In genomic region chr5:144222811-144223502, GRCm38 (mm10) we compare ENCODE assay signal across 8 mouse cellular contexts. TPM values are rescaled to one million over a fixed set of nuclear protein-coding genes. Genes with fewer than 3 reads are reported as not detected.
DNase-seq lines count a peak whose midpoint lies in the region; ATAC-seq and TF ChIP-seq lines count a peak whose summit lies in the region.

No protein-coding gene starts in this region.

- H3K79me2 ChIP-seq in myocyte (ENCODE audit: control insufficient read depth, insufficient read depth), result no peaks in the 10 kb centered on the region

- TF ChIP-seq POLR2A in myocyte (IDR thresholded peaks at IDR 0.05; ENCODE audit: insufficient read length, low read depth), result no peak

- peak overlapping the region; percentile 82 for H3K4me2 ChIP-seq in forebrain, postnatal 0 days (ENCODE audit: low read depth)
- peak overlapping the region; percentile 96 for H3K4me2 ChIP-seq in liver, embryonic 12.5 days
- H3K4me2 ChIP-seq in myocyte (ENCODE audit: low read depth), result peak overlapping the region; percentile 71

- peak overlapping the region; percentile 74 for H3K9ac ChIP-seq in forebrain, postnatal 0 days
- peak overlapping the region; percentile 75 for H3K9ac ChIP-seq in liver, embryonic 12.5 days

- peak overlapping the region; percentile 69 for H3ac ChIP-seq in myocyte (ENCODE audit: control insufficient read depth, insufficient read length)

- DNase-seq in layer of hippocampus, adult 11-12 months (ENCODE audit: low spot score), result peak; percentile 36
- no peak for DNase-seq in layer of hippocampus, postnatal 25 days (ENCODE audit: extremely low spot score in 1 of 2, low spot score in 1 of 2)
- peak; percentile 95 for DNase-seq in brain, adult 2 months (ENCODE audit: low read depth, low spot score)
- DNase-seq in forebrain, postnatal 0 days, result no peak
- DNase-seq in right cerebral cortex, adult 2 months (ENCODE audit: low spot score in 2 of 2), result no peak

- no peaks in the 10 kb centered on the region for H3K27me3 ChIP-seq in forebrain, postnatal 0 days (ENCODE audit: insufficient read depth, low read length)
- H3K27me3 ChIP-seq in liver, embryonic 12.5 days (replicated peaks), result no peaks in the 10 kb centered on the region; the same call in 1 of the 2 replicates
- no peaks in the 10 kb centered on the region for H3K27me3 ChIP-seq in myocyte (ENCODE audit: control insufficient read depth, insufficient read depth, insufficient read length)

- ATAC-seq in forebrain, postnatal 0 days, result peak; percentile 79
- peak; percentile 42 for ATAC-seq in inflammation-experienced regulatory T-cells, adult 6 months
- ATAC-seq in liver, embryonic 12.5 days, result no peak

- WGBS in forebrain, postnatal 0 days, result 3% methylated on average over 25 of the region's 25 CpGs
- WGBS in liver, embryonic 12.5 days (ENCODE audit: insufficient replicate concordance), result 3% methylated on average over 25 of the region's 25 CpGs

- H3K4me1 ChIP-seq in forebrain, postnatal 0 days (ENCODE audit: insufficient read depth), result peaks cover 3% of the 10 kb centered on the region; the same call in 1 of the 2 replicates
- peaks cover 39% of the 10 kb centered on the region for H3K4me1 ChIP-seq in liver, embryonic 12.5 days

- TF ChIP-seq CTCF in forebrain, postnatal 0 days (IDR thresholded peaks at IDR 0.05; ENCODE audit: low read depth), result no peak

- peak overlapping the region; percentile 80 for H3K27ac ChIP-seq in forebrain, postnatal 0 days (ENCODE audit: low read depth, low read length)
- H3K27ac ChIP-seq in liver, embryonic 12.5 days, result peak overlapping the region; percentile 38; the same call in 1 of the 2 replicates

- peak overlapping the region; percentile 89 for H3K4me3 ChIP-seq in forebrain, postnatal 0 days (ENCODE audit: low read depth, low read length)
- peak overlapping the region; percentile 71 for H3K4me3 ChIP-seq in liver, embryonic 12.5 days
- peak overlapping the region; percentile 66 for H3K4me3 ChIP-seq in myocyte

- no peaks in the 10 kb centered on the region for H3K9me3 ChIP-seq in forebrain, postnatal 0 days (ENCODE audit: low read length)
- no peaks in the 10 kb centered on the region for H3K9me3 ChIP-seq in liver, embryonic 12.5 days (replicated peaks)

- H3K36me3 ChIP-seq in forebrain, postnatal 0 days (ENCODE audit: insufficient read depth), result no peaks in the 10 kb centered on the region; the same call in 1 of the 2 replicates
- no peaks in the 10 kb centered on the region for H3K36me3 ChIP-seq in liver, embryonic 12.5 days
- H3K36me3 ChIP-seq in myocyte (ENCODE audit: control insufficient read depth, insufficient read depth), result no peaks in the 10 kb centered on the region

TF ChIP-seq in myocyte, 11 proteins besides CTCF, POLR2A, EP300 and RAD21:
- TF ChIP-seq MYOD1 (IDR thresholded peaks at IDR 0.05; ENCODE audit: control insufficient read depth in 1 of 3, insufficient read length in 2 of 3, low read depth in 2 of 3) (peak in 2 of 3 experiments; percentile 36 to 55), MYOG (IDR thresholded peaks at IDR 0.05; ENCODE audit: control insufficient read depth in 1 of 3, insufficient read depth in 1 of 3, insufficient read length in 2 of 3, low read depth in 2 of 3) (peak in 1 of 3 experiments; percentile 55), E2F4 (IDR thresholded peaks at IDR 0.05; ENCODE audit: insufficient read depth) (no peak), CEBPB (IDR thresholded peaks at IDR 0.05; ENCODE audit: insufficient read depth, poor library complexity, severe bottlenecking) (no peak)

RNA-seq across cellular contexts. Expression of gene Tecpr1, which starts 0.5 kb away (rescaled TPM):
- 100 to 1,000 TPM in 1 of 2 experiments, 10 to 100 TPM in 1; 92.5 to 109 TPM for total RNA-seq in layer of hippocampus, postnatal 25 days (2021)
- total RNA-seq in forebrain, postnatal 0 days (2014; rRNA removed), result 55.9 and 57.7 TPM in 2 replicates
- polyA plus RNA-seq in forebrain, postnatal 0 days (2015; fragmentation: Nextera tagmentation; extraction: Ambion mirVana), result 25.5 and 32.7 TPM in 2 replicates
- polyA plus RNA-seq in inflammation-experienced regulatory T-cells, adult 6 months (2017; shearing (Covaris generic)), result 10 to 100 TPM; 74.3 to 93.5 (median 81.1) TPM
- polyA plus RNA-seq in liver, embryonic 12.5 days (2016; fragmentation: Nextera tagmentation; extraction: Ambion mirVana), result 4.8 TPM in 2 replicates
- polyA plus RNA-seq in myocyte (2012; fragmentation: generic; extraction: Trizol), result 19.2 TPM

RNA-seq across cellular contexts. Expression of gene Bri3, which starts 21.3 kb away (rescaled TPM):
- 10 to 100 TPM; 69.3 to 70.2 TPM for total RNA-seq in layer of hippocampus, postnatal 25 days (2021)
- 17.6 and 26.5 TPM in 2 replicates for total RNA-seq in forebrain, postnatal 0 days (2014; rRNA removed)
- 138 and 151 TPM in 2 replicates for polyA plus RNA-seq in forebrain, postnatal 0 days (2015; fragmentation: Nextera tagmentation; extraction: Ambion mirVana)
- polyA plus RNA-seq in inflammation-experienced regulatory T-cells, adult 6 months (2017; shearing (Covaris generic)), result 1 to 10 TPM; 2.0 to 5.2 (median 3.2) TPM
- polyA plus RNA-seq in liver, embryonic 12.5 days (2016; fragmentation: Nextera tagmentation; extraction: Ambion mirVana), result 37.7 and 40.3 TPM in 2 replicates
- 153 TPM for polyA plus RNA-seq in myocyte (2012; fragmentation: generic; extraction: Trizol)

RNA-seq across cellular contexts. Expression of gene Bhlha15, which starts 32.9 kb away (rescaled TPM):
- total RNA-seq in layer of hippocampus, postnatal 25 days (2021), result under 1 TPM; 0.17 to 0.26 TPM
- 0.77 TPM in 1 of 2 replicates, not detected in the other for total RNA-seq in forebrain, postnatal 0 days (2014; rRNA removed)
- polyA plus RNA-seq in forebrain, postnatal 0 days (2015; fragmentation: Nextera tagmentation; extraction: Ambion mirVana), result 0.11 TPM in 1 of 2 replicates, not detected in the other
- polyA plus RNA-seq in inflammation-experienced regulatory T-cells, adult 6 months (2017; shearing (Covaris generic)), result under 1 TPM in 2 of 3 experiments, not detected in 1; 0.21 to 0.26 TPM
- polyA plus RNA-seq in liver, embryonic 12.5 days (2016; fragmentation: Nextera tagmentation; extraction: Ambion mirVana), result 0.86 and 0.94 TPM in 2 replicates
- 0.02 TPM for polyA plus RNA-seq in myocyte (2012; fragmentation: generic; extraction: Trizol)

Comparison
In these comparisons a context has a peak if more than half of its experiments do, and no peak if none do; other contexts are left out.
1. DNase-seq: peak in layer of hippocampus, adult 11-12 months (single experiment) and brain, adult 2 months (single experiment); none in layer of hippocampus, postnatal 25 days (0 of 2), forebrain, postnatal 0 days (single experiment) and right cerebral cortex, adult 2 months (0 of 2).
2. Peak in every context shown above with its lines, with median percentiles within 50 percentile points of each other: H3K4me2 ChIP-seq and H3K4me3 ChIP-seq.